8 mouse cellular contexts compared by ENCODE assay signal in the genomic region with DNA sequence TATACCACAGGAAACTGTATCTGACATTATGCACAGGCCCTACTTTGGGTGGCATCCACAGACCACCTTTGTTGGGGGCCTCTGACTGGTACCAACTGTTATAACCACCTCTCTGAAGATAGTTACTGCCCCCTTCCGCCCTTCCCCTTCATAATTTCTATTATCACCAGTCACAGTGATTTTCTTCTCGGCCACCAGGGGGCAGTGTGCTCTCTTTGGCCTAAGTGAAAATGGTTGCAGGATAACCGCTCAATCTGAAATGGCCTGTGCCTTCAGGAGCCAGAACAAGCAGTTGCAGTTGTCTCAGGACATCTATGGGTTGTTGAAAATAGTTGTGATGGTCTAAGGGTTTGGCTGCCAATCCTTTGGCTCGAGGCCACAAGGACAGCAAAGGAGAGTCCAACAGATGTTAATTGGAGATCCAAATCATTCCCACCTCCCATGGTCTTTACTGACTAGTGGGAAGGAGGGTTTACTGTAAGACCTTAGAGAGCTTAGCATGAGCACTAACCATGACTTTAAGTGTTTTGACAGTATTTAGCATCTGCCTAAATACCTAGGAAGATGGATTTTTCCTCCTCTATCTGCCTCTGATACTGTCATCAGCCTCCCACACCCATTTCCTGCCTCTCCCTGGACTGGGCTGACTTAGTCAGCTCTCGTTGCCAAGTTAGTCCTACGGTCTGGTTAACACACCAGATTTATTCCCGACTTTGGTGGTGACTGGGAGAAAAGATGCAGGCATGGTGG. TPM values are rescaled to one million over a fixed set of nuclear protein-coding genes. Genes with fewer than 3 reads are reported as not detected.
DNase-seq lines count a peak whose midpoint lies in the region; ATAC-seq lines count a peak whose summit lies in the region.

No protein-coding gene starts in this region.

- H3K36me3 ChIP-seq in hindbrain, embryonic 14.5 days (replicated peaks; ENCODE audit: control insufficient read depth, insufficient read depth), result no peaks in the 10 kb centered on the region
- H3K36me3 ChIP-seq in hindbrain, embryonic 13.5 days, result no peaks in the 10 kb centered on the region

- H3K9me3 ChIP-seq in hindbrain, embryonic 14.5 days (ENCODE audit: control insufficient read depth, low read length), result no peaks in the 10 kb centered on the region
- H3K9me3 ChIP-seq in hindbrain, embryonic 13.5 days, result no peaks in the 10 kb centered on the region

- no peak overlapping the region for H3K9ac ChIP-seq in hindbrain, embryonic 14.5 days
- H3K9ac ChIP-seq in hindbrain, embryonic 13.5 days, result no peak overlapping the region

- peaks cover 6% of the 10 kb centered on the region for H3K4me1 ChIP-seq in hindbrain, embryonic 14.5 days (replicated peaks; ENCODE audit: control insufficient read depth, insufficient read depth, low read length)
- peaks cover 11% of the 10 kb centered on the region for H3K4me1 ChIP-seq in hindbrain, embryonic 13.5 days (replicated peaks)

- no peaks in the 10 kb centered on the region for H3K27me3 ChIP-seq in hindbrain, embryonic 14.5 days (ENCODE audit: control insufficient read depth, insufficient read depth, low read length)
- 0 out of 2 replicates have a peak, but pooled peaks cover 6% of the 10 kb centered on the region for H3K27me3 ChIP-seq in hindbrain, embryonic 13.5 days

- DNase-seq in hindbrain, embryonic 14.5 days (ENCODE audit: low spot score), result peak; percentile 83
- DNase-seq in A20 (ENCODE audit: low read depth, low spot score), result peak; percentile 61
- peak; percentile 63 for DNase-seq in Muller cell, postnatal 12 days (ENCODE audit: inconsistent ontology term)
- peak; percentile 80 for DNase-seq in mesoderm, embryonic 11.5 days (ENCODE audit: low read depth, low spot score)

- no peak overlapping the region for H3K27ac ChIP-seq in hindbrain, embryonic 14.5 days
- no peak overlapping the region for H3K27ac ChIP-seq in hindbrain, embryonic 13.5 days

- no peak overlapping the region for H3K4me2 ChIP-seq in hindbrain, embryonic 14.5 days (replicated peaks)
- no peak overlapping the region for H3K4me2 ChIP-seq in hindbrain, embryonic 13.5 days

- 29% methylated on average over 7 of the region's 7 CpGs for WGBS in hindbrain, embryonic 14.5 days
- WGBS in hindbrain, embryonic 13.5 days, result 34% methylated on average over 7 of the region's 7 CpGs

- H3K4me3 ChIP-seq in hindbrain, embryonic 14.5 days (replicated peaks; ENCODE audit: low read length), result no peak overlapping the region
- H3K4me3 ChIP-seq in hindbrain, embryonic 13.5 days, result no peak overlapping the region

- no peak for ATAC-seq in hindbrain, embryonic 14.5 days (ENCODE audit: low FRiP score)
- ATAC-seq in hindbrain, embryonic 13.5 days (ENCODE audit: low FRiP score), result no peak
- ATAC-seq in common myeloid progenitor, adult 5-6 weeks (replicated peaks; ENCODE audit: low read depth, poor library complexity, severe bottlenecking), result peak; percentile 80
- peak; percentile 76 for ATAC-seq in inflammation-experienced regulatory T-cells, adult 6 months
- ATAC-seq in erythroid progenitor cell, adult 5-6 weeks (replicated peaks; ENCODE audit: low FRiP score, poor library complexity, severe bottlenecking), result no peak

RNA-seq across cellular contexts. Expression of a gene that starts 4.6 kb away (rescaled TPM):
- polyA plus RNA-seq in hindbrain, embryonic 14.5 days (2014; fragmentation: Nextera tagmentation; extraction: Ambion mirVana), result 5.2 and 6.2 TPM in 2 replicates
- polyA plus RNA-seq in hindbrain, embryonic 13.5 days (2015; fragmentation: Nextera tagmentation; extraction: Ambion mirVana), result 3.5 and 5.0 TPM in 2 replicates
- total RNA-seq in common myeloid progenitor, adult 5-6 weeks (2017), result 1.3 and 3.0 TPM in 2 replicates
- polyA plus RNA-seq in inflammation-experienced regulatory T-cells, adult 6 months (2017; shearing (Covaris generic)), result 1 to 10 TPM in 2 of 3 experiments, under 1 TPM in 1; 0.77 to 4.3 (median 3.2) TPM
- total RNA-seq in erythroid progenitor cell, adult 5-6 weeks (2015; ENCODE audit: low replicate concordance), result not detected in 2 replicates
- 0.64 and 8.5 TPM in 2 replicates for total RNA-seq in erythroid progenitor cell, adult 5-6 weeks (2017; ENCODE audit: low replicate concordance)

RNA-seq across cellular contexts. Expression of a gene that starts 4.9 kb away (rescaled TPM):
- polyA plus RNA-seq in hindbrain, embryonic 14.5 days (2014; fragmentation: Nextera tagmentation; extraction: Ambion mirVana), result 1.2 and 2.8 TPM in 2 replicates
- polyA plus RNA-seq in hindbrain, embryonic 13.5 days (2015; fragmentation: Nextera tagmentation; extraction: Ambion mirVana), result 1.1 TPM in 2 replicates
- 0.92 TPM in 1 of 2 replicates, not detected in the other for total RNA-seq in common myeloid progenitor, adult 5-6 weeks (2017)
- polyA plus RNA-seq in inflammation-experienced regulatory T-cells, adult 6 months (2017; shearing (Covaris generic)), result 1 to 10 TPM in 1 of 3 experiments, under 1 TPM in 1, not detected in 1; 0.91 to 3.4 TPM
- not detected in 2 replicates for total RNA-seq in erythroid progenitor cell, adult 5-6 weeks (2015; ENCODE audit: low replicate concordance)
- not detected in 2 replicates for total RNA-seq in erythroid progenitor cell, adult 5-6 weeks (2017; ENCODE audit: low replicate concordance)

RNA-seq across cellular contexts. Expression of a gene that starts 40.1 kb away (rescaled TPM):
- polyA plus RNA-seq in hindbrain, embryonic 14.5 days (2014; fragmentation: Nextera tagmentation; extraction: Ambion mirVana), result 5.2 and 5.3 TPM in 2 replicates
- 4.5 and 4.9 TPM in 2 replicates for polyA plus RNA-seq in hindbrain, embryonic 13.5 days (2015; fragmentation: Nextera tagmentation; extraction: Ambion mirVana)
- total RNA-seq in common myeloid progenitor, adult 5-6 weeks (2017), result 3.8 TPM in 2 replicates
- 1 to 10 TPM; 1.9 to 3.4 (median 2.1) TPM for polyA plus RNA-seq in inflammation-experienced regulatory T-cells, adult 6 months (2017; shearing (Covaris generic))
- 2.5 TPM in 1 of 2 replicates, not detected in the other for total RNA-seq in erythroid progenitor cell, adult 5-6 weeks (2015; ENCODE audit: low replicate concordance)
- total RNA-seq in erythroid progenitor cell, adult 5-6 weeks (2017; ENCODE audit: low replicate concordance), result 0.26 TPM in 1 of 2 replicates, not detected in the other

Comparison
In these comparisons a context has a peak if more than half of its experiments do, and no peak if none do; other contexts are left out.
1. ATAC-seq: peak in common myeloid progenitor, adult 5-6 weeks (single experiment) and inflammation-experienced regulatory T-cells, adult 6 months (single experiment); none in hindbrain, embryonic 14.5 days (single experiment), hindbrain, embryonic 13.5 days (single experiment) and erythroid progenitor cell, adult 5-6 weeks (single experiment).
2. Peak in every context shown above with its lines, with median percentiles within 50 percentile points of each other: DNase-seq.